ENCODE assay signal across 8 mouse cellular contexts in the genomic region with DNA sequence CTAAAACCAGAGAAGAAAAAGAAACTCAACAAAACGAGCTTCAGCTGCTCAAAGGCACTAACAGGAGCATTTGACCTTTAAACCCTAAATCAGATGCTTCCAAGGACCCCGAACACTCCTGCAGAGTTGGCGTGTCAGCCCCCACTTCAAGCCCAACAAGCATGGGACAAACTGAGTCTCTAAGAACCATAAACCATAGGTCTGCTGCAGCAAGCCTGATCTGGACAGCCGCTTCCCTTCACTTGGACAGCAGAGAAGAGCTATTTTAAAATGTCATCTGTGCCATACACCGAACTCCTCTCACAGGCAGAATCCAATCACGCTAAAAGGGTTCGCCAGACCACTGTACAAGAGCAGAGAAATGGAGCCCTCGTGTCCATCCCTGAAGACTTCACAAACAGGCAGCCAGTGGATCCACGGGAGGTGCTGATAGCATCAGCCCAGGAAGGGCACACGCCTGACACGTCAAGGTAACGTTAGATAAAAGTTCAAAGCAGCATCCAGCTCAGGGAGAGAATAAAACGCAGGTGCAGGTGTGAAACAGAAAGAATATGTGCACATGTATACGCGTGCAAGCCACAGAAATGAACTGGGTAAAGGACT. TPM values are rescaled to one million over a fixed set of nuclear protein-coding genes. Genes with fewer than 3 reads are reported as not detected.
DNase-seq lines count a peak whose midpoint lies in the region; ATAC-seq and TF ChIP-seq lines count a peak whose summit lies in the region.
"Had no signal": no experiment of that assay in that cellular context is flagged by ENCODE, and none has a peak within 500 bp of the region (broad histone marks: within the 10 kb centered on the region; RNA-seq: fewer than 3 reads in every experiment).

No protein-coding gene starts in this region.

- H3K9me3 ChIP-seq in heart, embryonic 14.5 days (ENCODE audit: control insufficient read depth, low read length): no peaks in the 10 kb centered on the region
- no peaks in the 10 kb centered on the region for H3K9me3 ChIP-seq in liver, embryonic 11.5 days (ENCODE audit: control insufficient read depth, low read length)
- H3K9me3 ChIP-seq: neural tube, embryonic 13.5 days had no signal

- no peak for TF ChIP-seq CTCF in testis, adult 2 months (IDR thresholded peaks at IDR 0.05; ENCODE audit: control insufficient read depth, insufficient read depth, insufficient replicate concordance, low read depth, low read length)

- peak overlapping the region; percentile 5; the same call in 1 of the 2 replicates for H3K4me2 ChIP-seq in heart, embryonic 14.5 days (ENCODE audit: low read length)
- peak overlapping the region; percentile 93 for H3K4me2 ChIP-seq in liver, embryonic 11.5 days

- no peaks in the 10 kb centered on the region for H3K27me3 ChIP-seq in heart, embryonic 14.5 days (ENCODE audit: control insufficient read depth, insufficient read depth, low read length)
- no peaks in the 10 kb centered on the region for H3K27me3 ChIP-seq in testis, adult 2 months (ENCODE audit: control insufficient read depth, insufficient read depth, low read length)
- H3K27me3 ChIP-seq in liver, embryonic 11.5 days (replicated peaks; ENCODE audit: control insufficient read depth, insufficient read depth, low read length): no peaks in the 10 kb centered on the region
- H3K27me3 ChIP-seq: neural tube, embryonic 13.5 days had no signal

- H3K4me3 ChIP-seq in heart, embryonic 14.5 days (ENCODE audit: control insufficient read depth in 1 of 2, insufficient read depth in 1 of 2, low read depth in 1 of 2, low read length in 2 of 2): no peak overlapping the region
- H3K4me3 ChIP-seq in testis, adult 2 months (ENCODE audit: control insufficient read depth, low read depth, low read length): peak overlapping the region; percentile 83
- H3K4me3 ChIP-seq in liver, embryonic 11.5 days (ENCODE audit: low read depth, low read length): no peak overlapping the region
- H3K4me3 ChIP-seq: neural tube, embryonic 13.5 days had no signal

- H3K27ac ChIP-seq in heart, embryonic 14.5 days (replicated peaks in 1 of 2; ENCODE audit: control insufficient read depth in 1 of 2, insufficient read depth in 1 of 2, low read depth in 2 of 2, low read length in 2 of 2): no peak overlapping the region
- no peak overlapping the region; the same call in 1 of the 2 replicates for H3K27ac ChIP-seq in testis, adult 2 months (ENCODE audit: control insufficient read depth, insufficient read depth, low read depth, low read length)
- H3K27ac ChIP-seq in liver, embryonic 11.5 days (ENCODE audit: low read depth, low read length): peak overlapping the region; percentile 40; the same call in 1 of the 2 replicates
- H3K27ac ChIP-seq: neural tube, embryonic 13.5 days had no signal

- 49% methylated on average over 15 of the region's 15 CpGs for WGBS in heart, embryonic 14.5 days
- 48% methylated on average over 15 of the region's 15 CpGs for WGBS in liver, embryonic 11.5 days

- 0 out of 2 replicates have a peak overlapping the region, but pooled peaks have one; percentile 14 for H3K9ac ChIP-seq in heart, embryonic 14.5 days (ENCODE audit: low read length)
- H3K9ac ChIP-seq in liver, embryonic 11.5 days (ENCODE audit: low read depth, low read length): peak overlapping the region; percentile 56
- H3K9ac ChIP-seq: neural tube, embryonic 13.5 days had no signal

- intact Hi-C loops in heart, postnatal 36 days (cut with DNase I): no loop called here

- peaks cover 8% of the 10 kb centered on the region for H3K36me3 ChIP-seq in heart, embryonic 14.5 days (ENCODE audit: control insufficient read depth, insufficient read depth, low read length)
- no peaks in the 10 kb centered on the region; the same call in 1 of the 2 replicates for H3K36me3 ChIP-seq in testis, adult 2 months (ENCODE audit: control insufficient read depth, insufficient read depth, low read length)
- no peaks in the 10 kb centered on the region; the same call in 1 of the 2 replicates for H3K36me3 ChIP-seq in liver, embryonic 11.5 days (ENCODE audit: control insufficient read depth, insufficient read depth, low read length)

- peaks cover 12 to 24% of the 10 kb centered on the region in 2 experiments; a peak in 3 of 4 replicates for H3K4me1 ChIP-seq in heart, embryonic 14.5 days (ENCODE audit: control insufficient read depth in 2 of 2, insufficient read depth in 2 of 2, low read length in 2 of 2)
- peaks cover 10% of the 10 kb centered on the region for H3K4me1 ChIP-seq in testis, adult 2 months (ENCODE audit: control insufficient read depth, insufficient read depth, low read length)
- peaks cover 23% of the 10 kb centered on the region for H3K4me1 ChIP-seq in liver, embryonic 11.5 days (replicated peaks; ENCODE audit: control insufficient read depth, insufficient read depth, low read length)

- DNase-seq in heart, postnatal 36 days: no peak
- DNase-seq in testis, postnatal 10 days (ENCODE audit: low spot score): no peak
- no peak for DNase-seq in liver, embryonic 11.5 days (ENCODE audit: low spot score)
- DNase-seq in thymus, postnatal 25 days: peak; percentile 11
- DNase-seq in B cell, adult 2 months: no peak

- ATAC-seq in heart, embryonic 14.5 days (ENCODE audit: insufficient number of reproducible peaks, insufficient read depth, low FRiP score, low read depth): no peak
- ATAC-seq in liver, embryonic 11.5 days (replicated peaks; ENCODE audit: low FRiP score): no peak

- TF ChIP-seq POLR2A in testis, adult 2 months (IDR thresholded peaks at IDR 0.05; ENCODE audit: control insufficient read depth, low read depth, low read length): no peak

RNA-seq across cellular contexts. Expression of a gene that starts 3.3 kb away (rescaled TPM):
- 60.3 and 63.1 TPM in 2 replicates for polyA plus RNA-seq in heart, embryonic 14.5 days (2014; fragmentation: Nextera tagmentation; extraction: Ambion mirVana)
- 100 to 1,000 TPM; 124 to 131 TPM for total RNA-seq in heart, postnatal 36 days (2021)
- 78.7 and 82.2 TPM in 2 replicates for polyA plus RNA-seq in testis, adult 2 months (2012; rRNA removed)
- 72.4 and 79.8 TPM in 2 replicates for polyA plus RNA-seq in liver, embryonic 11.5 days (2014; fragmentation: Nextera tagmentation; extraction: Ambion mirVana)

RNA-seq across cellular contexts. Expression of a gene that starts 27.5 kb away (rescaled TPM):
- polyA plus RNA-seq in heart, embryonic 14.5 days (2014; fragmentation: Nextera tagmentation; extraction: Ambion mirVana): 85.6 and 88.1 TPM in 2 replicates
- total RNA-seq in heart, postnatal 36 days (2021): 10 to 100 TPM; 21.8 to 24.1 TPM
- 35.1 and 53.0 TPM in 2 replicates for polyA plus RNA-seq in testis, adult 2 months (2012; rRNA removed)
- polyA plus RNA-seq in liver, embryonic 11.5 days (2014; fragmentation: Nextera tagmentation; extraction: Ambion mirVana): 156 and 158 TPM in 2 replicates

RNA-seq across cellular contexts. Expression of a gene that starts 27.7 kb away (rescaled TPM):
- polyA plus RNA-seq in heart, embryonic 14.5 days (2014; fragmentation: Nextera tagmentation; extraction: Ambion mirVana): 11.9 and 12.2 TPM in 2 replicates
- total RNA-seq in heart, postnatal 36 days (2021): 10 to 100 TPM; 33.4 to 33.9 TPM
- 5.3 and 8.3 TPM in 2 replicates for polyA plus RNA-seq in testis, adult 2 months (2012; rRNA removed)
- 12.2 and 13.2 TPM in 2 replicates for polyA plus RNA-seq in liver, embryonic 11.5 days (2014; fragmentation: Nextera tagmentation; extraction: Ambion mirVana)
